Mouse (Mus musculus) layer of hippocampus, postnatal 25 days (tissue): ENCODE data around the gene Fastkd2. TPM values are rescaled to one million over a fixed set of nuclear protein-coding genes. Genes with fewer than 3 reads are reported as not detected.

Source experiments
- DNase-seq, 2 experiments: peaks; one replicate each; pipeline ENCODE4 v3.0.0; 2022; ENCODE audit warnings: mixed read lengths in 2 of 2, low spot score in 1 of 2; ENCODE audit errors: extremely low spot score in 1 of 2
- total RNA-seq, 2 experiments: library from RNA; stranded (reverse); gene quantifications; 2 replicates each; pipeline ENCODE4 v1.2.3; 2021

Gene Fastkd2
- total RNA-seq: 10 to 100 TPM; 22.3 to 22.7 TPM

DNA sequence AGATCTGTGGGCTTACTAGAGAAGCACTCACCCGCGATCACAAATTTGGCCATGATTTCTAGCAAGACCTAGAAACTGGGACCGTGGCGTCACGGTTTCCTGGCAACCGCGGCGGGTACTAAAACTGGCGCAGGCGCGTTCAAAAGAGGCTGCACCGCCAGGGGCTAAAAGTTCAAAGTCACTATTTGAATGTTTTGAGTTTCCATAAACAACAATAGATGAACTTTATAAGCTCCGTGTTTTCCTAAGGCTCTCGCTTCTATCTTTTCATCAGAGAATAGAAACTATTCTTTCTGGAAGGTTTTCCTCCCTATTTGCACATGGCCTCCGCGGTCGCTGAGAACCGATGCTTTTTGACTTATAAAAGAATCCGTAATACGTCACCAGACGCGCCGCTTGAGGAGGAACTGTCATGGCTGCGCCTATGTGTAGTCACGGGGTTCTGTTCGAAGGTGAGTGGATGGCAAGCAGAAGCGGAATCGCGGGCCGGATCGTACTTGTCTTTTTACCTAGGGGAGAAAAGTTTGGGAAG lies at the start of gene Fastkd2, which contains the start of gene Mdh1b:
TSS of gene Fastkd2 (plus strand) at position 375 of the 532 bp plus-strand sequence.
TSS of gene Mdh1b (minus strand) at position 79 of the 532 bp plus-strand sequence.
- peak; percentile 78 for DNase-seq

DNA sequence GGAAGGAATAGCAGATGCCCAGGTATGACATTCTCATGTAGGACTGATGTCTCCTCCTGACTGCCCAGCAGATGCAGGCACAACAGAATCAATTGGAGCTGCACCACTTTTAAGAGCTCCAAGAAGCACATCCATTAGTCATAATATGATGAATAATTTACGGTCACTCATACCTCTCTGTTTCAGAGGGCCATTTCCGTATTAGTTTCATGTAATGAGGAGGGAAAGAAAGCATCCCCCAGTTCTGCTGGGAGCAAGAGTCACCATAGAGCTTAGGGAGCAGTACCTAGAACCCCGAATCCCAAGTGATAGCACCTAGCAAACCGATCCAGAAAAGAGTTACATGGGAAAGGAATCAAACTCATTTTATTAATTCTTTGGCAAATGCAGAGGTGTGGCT lies 43.6 kb upstream of the Fastkd2 start, which contains the start of gene Dytn:
TSS of gene Dytn (minus strand) at position 101 of the 400 bp plus-strand sequence.
- no peak for DNase-seq

DNA sequence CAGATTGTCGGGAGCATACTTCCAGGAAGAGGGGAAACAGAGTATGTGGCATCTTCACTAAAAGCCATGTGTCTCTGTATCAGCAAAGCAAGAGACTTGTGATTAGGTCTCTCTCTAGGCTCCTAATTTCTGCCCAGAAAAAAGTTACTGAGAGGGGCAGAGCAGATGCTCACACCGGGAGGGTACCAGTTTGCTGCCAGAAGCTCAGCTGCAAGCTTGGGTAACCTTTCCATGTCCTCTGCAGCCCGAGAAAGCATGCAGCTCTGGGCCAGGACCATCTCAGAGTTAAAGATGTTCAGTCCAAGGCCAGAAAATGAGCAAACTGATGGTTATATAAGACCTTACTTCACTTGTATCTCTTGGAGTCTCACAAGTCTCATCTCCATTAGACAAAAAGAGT lies 33.6 kb upstream of the Fastkd2 start:
- no peak for DNase-seq

DNA sequence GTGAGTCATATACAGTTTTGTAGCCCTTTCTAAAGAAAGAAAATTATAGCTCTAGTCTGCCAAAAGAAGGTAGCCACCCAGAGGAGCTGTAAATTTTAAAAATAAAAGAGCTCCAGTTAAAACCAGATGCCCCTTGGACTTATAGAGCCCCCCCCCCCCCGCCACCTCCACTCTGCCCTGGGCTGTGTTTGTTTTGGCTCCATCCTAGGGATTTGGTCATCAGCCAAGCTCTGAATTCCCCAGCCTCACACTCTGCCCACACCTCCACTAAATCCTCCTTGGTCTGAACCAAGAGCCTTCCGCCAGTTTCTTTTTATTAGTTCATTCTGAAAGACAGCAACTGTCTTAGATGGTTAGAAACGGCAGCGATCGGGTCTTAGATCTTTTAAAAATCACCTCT lies 24.7 kb upstream of the Fastkd2 start:
- DNase-seq: no peak

DNA sequence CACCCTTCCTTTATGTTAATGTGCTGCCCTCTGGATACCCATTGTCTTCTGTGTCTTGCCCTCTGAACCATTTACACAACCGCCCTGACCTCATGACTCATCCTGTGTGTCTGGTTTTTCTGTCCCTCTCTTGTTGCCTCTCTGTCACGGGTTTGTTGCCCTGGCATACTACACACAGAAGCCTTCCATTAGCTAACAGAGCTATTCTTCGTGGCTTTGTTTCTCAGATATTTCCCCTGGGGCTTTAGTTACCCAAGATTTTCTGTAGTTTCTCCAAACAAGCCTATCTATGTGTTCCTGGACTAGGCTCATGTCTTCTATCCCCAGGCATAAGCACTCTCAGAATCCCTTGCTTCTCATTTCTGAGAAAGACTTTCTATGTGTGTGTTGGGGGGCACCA lies 21.5 kb upstream of the Fastkd2 start:
- DNase-seq: no peak

DNA sequence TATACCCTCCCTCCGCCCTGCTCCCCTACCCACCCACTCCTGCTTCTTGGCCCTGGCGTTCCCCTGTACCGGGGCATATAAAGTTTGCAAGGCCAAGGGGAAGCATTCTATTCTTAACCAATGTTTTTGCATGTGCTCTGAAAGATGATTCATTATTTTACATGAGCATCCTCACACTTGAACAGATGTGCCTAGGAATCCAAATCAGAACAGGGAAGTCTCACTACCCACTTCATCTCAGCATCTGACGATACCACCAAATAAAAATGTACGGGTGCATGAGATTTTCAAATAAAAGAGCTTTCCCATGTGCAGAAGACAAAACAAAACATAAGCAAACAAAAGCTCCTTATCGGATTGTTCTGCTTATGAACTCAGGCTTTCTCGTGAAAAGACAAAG lies 10.3 kb upstream of the Fastkd2 start:
- no peak for DNase-seq

DNA sequence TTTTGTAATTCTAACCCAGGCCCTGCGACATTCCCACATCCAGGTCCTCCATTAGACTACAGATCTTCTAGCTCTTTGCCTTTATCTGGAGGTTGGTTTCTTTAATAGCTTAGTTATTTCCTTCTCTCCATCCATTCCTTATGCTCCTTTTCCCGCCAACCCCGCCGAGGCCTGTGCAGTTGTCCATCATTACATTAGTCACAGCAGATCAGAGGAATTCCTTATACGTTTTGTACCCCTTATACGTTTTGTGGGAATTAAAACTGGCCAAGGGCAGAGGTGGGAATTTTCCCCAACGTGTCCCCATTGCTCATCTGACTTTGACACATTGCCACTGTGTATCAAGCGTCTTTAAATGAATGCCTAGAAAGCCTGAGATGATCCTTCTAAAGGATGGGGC lies 618 bp upstream of the Fastkd2 start:
- peak in 1 of 2 experiments; percentile 6 for DNase-seq

DNA sequence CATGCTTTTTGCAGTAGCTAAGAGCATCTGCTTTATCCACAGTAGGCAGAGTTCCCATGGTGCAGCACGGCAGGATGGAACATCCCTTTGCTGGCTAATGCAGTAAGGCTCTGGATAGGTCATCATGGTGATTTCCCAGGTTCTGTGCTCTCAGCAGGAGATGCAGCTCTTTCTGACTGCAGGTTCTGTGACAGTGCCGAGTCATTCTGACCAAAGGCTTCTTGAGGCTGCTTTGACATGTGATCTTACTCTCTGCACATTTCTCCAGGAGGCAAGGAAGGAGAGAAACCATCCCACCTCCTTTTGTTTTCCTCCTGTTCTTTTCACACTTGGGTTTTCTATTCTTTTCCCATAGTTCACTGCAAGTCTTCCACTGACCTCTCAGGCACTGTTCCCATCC lies 25.6 kb downstream of the Fastkd2 start:
- no peak for DNase-seq

DNA sequence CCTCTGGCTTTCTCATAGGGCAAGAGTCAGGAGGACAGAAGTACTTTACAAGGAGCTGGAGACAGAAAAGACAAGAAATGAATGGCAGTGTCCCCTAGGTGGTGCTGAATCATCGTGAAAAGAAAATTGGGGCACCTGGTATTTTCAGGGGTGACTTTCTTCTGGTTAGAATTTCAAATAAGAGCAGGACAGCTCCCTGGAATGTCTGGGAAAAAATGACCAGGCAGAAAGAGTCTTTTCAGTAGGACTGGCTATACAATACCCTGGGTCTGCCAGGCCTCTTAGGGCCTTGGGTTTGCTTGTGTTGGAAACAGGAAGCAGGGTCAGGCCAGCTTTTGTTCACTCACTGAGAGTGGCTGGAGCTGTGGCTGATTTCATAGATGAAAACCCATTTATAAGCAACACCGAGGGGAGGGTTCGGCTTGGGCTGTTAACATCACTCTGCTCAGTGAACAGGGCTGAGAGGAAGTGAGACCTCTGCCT lies 32.8 kb downstream of the Fastkd2 start:
- peak; percentile 23 to 48 for DNase-seq

DNA sequence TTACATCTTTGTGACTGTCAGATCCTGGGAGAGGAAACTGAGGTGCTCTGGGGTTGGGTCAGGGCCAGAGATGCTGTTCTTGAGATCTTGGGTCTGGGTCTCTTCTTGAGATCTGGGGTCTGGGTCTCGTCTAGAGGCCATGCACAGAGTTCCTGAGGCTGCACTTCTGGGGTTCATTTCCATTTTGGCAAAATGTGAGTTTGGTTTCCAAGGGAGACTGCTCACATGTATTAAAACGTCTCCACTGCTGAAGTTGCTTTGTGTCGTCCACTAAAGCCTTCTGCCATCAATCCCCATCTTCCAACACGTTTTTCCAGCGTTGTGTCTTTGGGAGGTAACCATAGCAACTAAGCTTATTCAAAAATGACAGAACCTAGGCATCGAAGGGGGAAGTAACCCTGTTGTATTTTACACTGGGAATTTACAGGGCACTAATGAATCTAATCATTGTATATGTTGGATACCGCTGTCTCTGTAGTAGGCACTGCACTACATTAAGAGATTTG lies 33.5 kb downstream of the Fastkd2 start:
- DNase-seq: peak in 1 of 2 experiments; percentile 15

DNA sequence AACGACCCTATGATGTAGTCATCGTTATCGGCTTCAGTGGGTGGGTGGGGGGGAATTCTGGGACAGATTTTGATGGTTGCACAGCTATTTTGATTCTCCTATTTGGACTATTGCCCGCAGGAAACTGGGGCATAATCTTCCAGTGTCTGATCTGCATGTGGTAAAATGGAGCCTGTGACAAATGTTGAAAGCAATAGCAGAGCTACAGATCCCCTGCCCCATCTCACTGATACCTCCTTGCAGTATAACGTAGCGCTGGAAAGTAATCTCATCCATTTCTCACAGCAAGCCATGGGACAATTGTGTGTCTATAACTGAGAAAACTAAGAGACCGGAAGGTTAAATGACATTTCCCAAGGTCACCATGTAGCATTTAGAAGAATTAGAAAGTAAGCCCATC lies 34.0 kb downstream of the Fastkd2 start:
- no peak for DNase-seq

DNA sequence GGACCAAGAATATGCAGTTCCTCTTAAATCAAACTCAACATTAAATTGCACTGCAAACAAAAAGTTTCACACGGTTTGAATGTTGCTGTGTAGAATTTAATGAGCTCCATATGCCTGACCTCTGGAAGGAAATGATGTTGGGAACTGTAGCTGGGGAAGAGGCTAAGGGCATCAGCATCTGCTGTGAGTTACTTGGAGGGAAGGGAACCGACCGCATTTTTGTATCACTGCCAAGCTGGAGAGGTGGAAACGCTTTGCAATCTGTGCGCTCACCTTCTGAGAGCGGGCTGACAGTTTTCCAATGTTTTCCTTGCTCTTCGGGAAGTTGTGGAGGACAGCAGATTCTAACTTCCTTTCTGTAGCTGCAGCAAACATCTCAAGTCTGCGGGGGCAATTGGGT lies 37.7 kb downstream of the Fastkd2 start:
- DNase-seq: no peak

DNA sequence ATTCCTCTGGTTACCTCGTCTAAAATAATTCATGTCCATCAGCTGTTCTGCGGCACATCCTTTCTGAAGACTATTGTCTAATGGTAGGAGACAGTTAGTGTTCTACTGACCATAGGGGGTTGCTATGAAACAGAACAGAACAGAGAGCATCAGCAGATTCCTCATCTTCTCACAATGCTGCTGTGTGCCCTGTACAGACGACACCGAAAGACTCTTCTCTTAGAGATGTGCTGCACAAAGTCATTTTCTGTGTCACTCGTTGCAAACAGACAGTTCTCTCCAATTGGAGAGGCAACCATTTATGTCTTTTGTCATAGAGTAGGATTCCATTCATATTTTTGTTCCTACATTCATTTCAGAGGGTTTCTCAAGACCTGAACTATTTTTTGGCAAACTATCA lies 38.8 kb downstream of the Fastkd2 start, which contains the start of gene 4933402D24Rik:
TSS of gene 4933402D24Rik (minus strand) at position 101 of the 400 bp plus-strand sequence.
- no peak for DNase-seq

DNA sequence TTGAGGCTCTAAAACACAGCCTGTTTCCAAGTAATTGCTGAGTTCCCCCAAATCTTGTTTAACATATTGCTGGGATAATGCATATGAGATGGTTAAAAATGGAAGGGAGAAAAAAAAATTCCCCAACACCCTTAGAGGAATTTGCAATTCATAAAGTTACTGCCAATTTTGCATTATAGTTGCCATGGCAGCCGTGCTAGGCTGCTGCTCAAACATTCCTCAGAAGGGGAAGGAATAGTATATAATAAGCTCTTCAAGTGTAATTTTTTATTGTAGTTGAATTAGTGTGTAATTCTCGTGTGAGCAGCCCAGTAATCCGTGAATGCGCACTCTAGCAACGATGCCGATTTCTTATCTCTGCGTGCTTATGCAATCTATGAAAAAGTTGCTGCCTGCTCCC lies 39.9 kb downstream of the Fastkd2 start:
- DNase-seq: no peak

DNA sequence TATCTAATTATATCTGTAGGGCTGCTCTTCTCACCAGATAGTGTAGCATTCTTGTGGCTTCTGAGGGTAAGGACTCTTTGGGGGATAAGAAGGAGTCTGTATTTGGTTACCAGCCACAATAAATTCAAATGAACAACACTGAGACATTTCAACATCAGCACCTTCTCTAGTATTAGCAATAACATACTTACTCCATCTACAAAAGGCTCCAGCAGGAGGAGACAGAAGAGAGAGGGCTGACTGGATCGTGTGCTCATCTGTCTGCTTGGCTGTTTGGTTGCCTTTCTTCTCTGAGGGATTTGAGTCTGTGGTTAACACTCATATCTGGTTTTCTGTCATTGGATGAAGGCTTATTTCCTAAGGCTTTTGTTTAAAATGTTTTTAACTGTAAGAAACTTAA lies 46.0 kb downstream of the Fastkd2 start:
- DNase-seq: no peak

DNA sequence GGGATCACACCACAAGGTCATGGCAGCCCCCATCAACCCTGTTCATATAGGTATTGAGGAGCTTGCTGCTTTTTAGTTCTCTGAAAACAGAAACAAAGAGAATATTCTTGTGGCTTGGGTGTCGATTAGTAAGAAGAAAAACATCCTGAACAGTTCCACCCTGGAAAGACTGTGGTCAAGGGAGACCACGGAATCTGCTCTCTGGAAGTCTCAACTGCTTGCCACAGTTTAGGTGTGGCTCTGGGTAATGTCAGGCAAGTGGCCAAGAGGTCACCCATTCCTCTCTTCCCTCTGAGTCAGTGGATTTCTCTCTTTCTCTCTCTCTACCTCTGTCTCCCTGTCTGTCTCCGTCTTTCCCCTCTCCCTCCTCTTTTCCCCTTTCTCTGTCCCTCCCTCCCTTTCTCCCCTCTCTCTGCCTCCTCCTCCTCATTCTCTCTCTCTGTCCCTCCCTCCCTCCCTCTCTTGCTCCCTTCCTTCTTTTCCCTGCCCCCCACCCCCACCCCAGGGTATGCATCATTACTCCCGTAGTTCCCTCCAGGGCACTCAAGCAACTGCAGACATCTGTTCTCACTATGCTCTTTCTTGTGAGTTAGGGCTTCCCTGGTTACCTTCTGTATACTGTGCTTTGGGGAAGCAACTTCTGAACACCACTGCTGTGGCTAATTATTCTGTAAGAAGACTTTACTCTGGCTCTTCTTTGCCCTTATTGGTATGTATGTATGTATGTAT lies 46.7 kb downstream of the Fastkd2 start:
- no peak for DNase-seq

DNA sequence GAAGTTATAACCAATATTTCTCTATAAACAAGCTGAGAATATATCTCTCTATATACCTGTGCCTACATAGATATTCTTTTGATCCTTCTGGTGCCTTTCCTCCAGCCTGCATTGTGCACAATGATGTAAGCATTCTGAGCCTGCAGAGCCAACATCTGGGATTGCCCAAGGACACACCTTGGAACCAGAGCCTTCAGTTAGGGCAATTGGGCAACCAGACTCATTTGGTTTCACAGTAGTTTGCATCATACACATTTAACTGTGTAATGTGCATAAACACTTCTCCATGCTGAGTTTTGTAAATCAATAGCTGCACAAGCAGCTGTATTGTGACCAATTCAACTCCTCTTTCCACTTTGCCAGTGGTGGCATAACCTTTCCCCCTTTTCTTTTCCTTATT lies 63.9 kb downstream of the Fastkd2 start:
- DNase-seq: no peak

Other genes starting within 250 kb of the Fastkd2 start
- gene Gm39653, start 114.6 kb upstream of the Fastkd2 start, total RNA-seq: not detected
- not detected for gene Dytn, start 43.7 kb upstream of the Fastkd2 start, total RNA-seq
- gene Mdh1b, start 296 bp upstream of the Fastkd2 start, total RNA-seq: under 1 TPM; 0.66 to 0.70 TPM
- gene 4933402D24Rik, start 38.7 kb downstream of the Fastkd2 start, total RNA-seq: not detected